Mouse (Mus musculus) heart, postnatal 0 days (tissue): ENCODE measurements around the gene 2310009B15Rik. TPM values are rescaled to one million over a fixed set of nuclear protein-coding genes. Genes with fewer than 3 reads are reported as not detected.

Experiments
- ATAC-seq: fragments of 200-750 bp; cut with Nextera tagmentation; 2 replicates; pipeline ENCODE4 v1.8.0; 2017; ENCODE audit warnings: low read depth, moderate number of reproducible peaks, moderate library complexity; ENCODE audit not compliant: insufficient read depth
- DNase-seq: peaks from one replicate; pipeline ENCODE4 v3.0.0-alpha.2; 2016; ENCODE audit warnings: low spot score
- H3K27ac ChIP-seq: fragments of 300-500 bp; sonication (generic); 2 replicates; pipeline ENCODE4 v1.5.1; 2014; ENCODE audit warnings: low read depth, mild to moderate bottlenecking
- H3K27me3 ChIP-seq: fragments of 300-500 bp; sonication (generic); 2 replicates; pipeline ENCODE4 v1.6.1; 2014; ENCODE audit warnings: low read length, mixed read lengths; ENCODE audit not compliant: control insufficient read depth, insufficient read depth
- H3K36me3 ChIP-seq: fragments of 300-500 bp; sonication (generic); replicated peaks from 2 replicates; pipeline ENCODE4 v1.6.1; 2014; ENCODE audit warnings: low read length, mixed read lengths; ENCODE audit not compliant: control insufficient read depth, insufficient read depth
- H3K4me1 ChIP-seq: fragments of 300-500 bp; sonication (generic); 2 replicates; pipeline ENCODE4 v1.6.1; 2014; ENCODE audit warnings: antibody characterized with exemption; ENCODE audit not compliant: control insufficient read depth, insufficient read depth
- H3K4me2 ChIP-seq: fragments of 300-500 bp; sonication (generic); 2 replicates; pipeline ENCODE4 v1.6.1; 2014; ENCODE audit warnings: low read depth, mild to moderate bottlenecking, low read length, moderate library complexity
- H3K4me3 ChIP-seq: fragments of 300-500 bp; sonication (generic); 2 replicates; pipeline ENCODE4 v1.5.1; 2014; ENCODE audit warnings: low read depth, low read length
- H3K9ac ChIP-seq: fragments of 300-500 bp; sonication (generic); replicated peaks from 2 replicates; pipeline ENCODE4 v1.6.1; 2014; ENCODE audit warnings: low read depth, low read length, mixed read lengths
- H3K9me3 ChIP-seq: fragments of 300-500 bp; sonication (generic); replicated peaks from 2 replicates; pipeline ENCODE4 v1.6.1; 2016; ENCODE audit warnings: low read length; ENCODE audit not compliant: control insufficient read depth
- CTCF ChIP-seq: IDR thresholded peaks from 2 replicates; pipeline ENCODE4 v1.5.1; 2016; ENCODE audit warnings: antibody characterized with exemption, control low read depth, low read depth
- EP300 ChIP-seq: IDR thresholded peaks from 2 replicates; pipeline ENCODE4 v1.6.1; 2016; ENCODE audit warnings: antibody characterized with exemption, low read depth
- WGBS: fragments of 180-500 bp; shearing (Covaris S2); extraction: QIAGEN DNeasy Blood & Tissue Kit; methylation state at CpG from one replicate; pipeline ENCODE4 v1.1.7; 2014; 5-methylcytosine and 5-hydroxymethylcytosine counted together
- polyA plus RNA-seq: library from polyadenylated mRNA; unstranded; fragments of >200 nt; fragmentation: Nextera tagmentation; extraction: Ambion mirVana; gene quantifications from 2 replicates; pipeline ENCODE4 v1.2.1, GENCODE M21; 2015
- total RNA-seq: library from RNA; depleted of rRNA; stranded (reverse); fragments of >200 nt; gene quantifications from 2 replicates; pipeline ENCODE4 v1.2.3, GENCODE M21; 2014; ENCODE audit warnings: low replicate concordance; rRNA removed

Gene 2310009B15Rik
- total and polyA plus RNA-seq, 2 experiments from 2014 or later = 30.8 to 42.7 TPM

DNA sequence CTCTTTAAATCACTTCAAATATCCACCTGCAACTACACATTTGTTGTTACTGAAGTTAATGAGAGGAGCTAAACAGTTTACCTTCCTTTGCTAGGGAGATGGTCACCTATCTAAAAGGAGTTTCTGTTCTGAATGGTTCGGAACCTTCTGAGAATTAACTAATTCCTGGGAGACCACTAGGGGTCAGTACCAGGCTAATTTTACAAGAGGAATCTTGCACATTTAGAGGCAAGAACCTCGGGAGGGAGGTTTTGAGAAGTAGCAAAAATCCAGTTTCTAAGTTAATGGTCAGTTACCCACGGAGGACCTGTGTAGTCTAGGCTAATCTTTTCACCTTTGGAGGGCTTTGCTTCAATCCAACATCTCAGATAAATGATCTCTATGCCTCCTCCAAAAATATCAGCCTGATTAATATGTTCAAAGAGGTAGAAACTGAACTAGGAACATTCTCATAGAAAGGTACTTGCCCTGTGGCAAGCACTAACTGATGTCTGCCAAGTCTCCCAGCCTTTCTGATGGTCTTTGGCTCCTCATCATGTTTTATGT lies 21.2 kb downstream of the 2310009B15Rik start:
- no peak overlapping the region for H3K4me2 ChIP-seq
- 2% methylated on average over 3 of the region's 3 CpGs for WGBS
- no peak for ATAC-seq
- H3K4me1 ChIP-seq = no peaks in the 10 kb centered on the region
- no peak for TF ChIP-seq EP300
- TF ChIP-seq CTCF = peak; percentile 72
- no peaks in the 10 kb centered on the region for H3K9me3 ChIP-seq
- H3K4me3 ChIP-seq = no peak overlapping the region
- H3K36me3 ChIP-seq = no peaks in the 10 kb centered on the region
- H3K27me3 ChIP-seq = peaks cover 78% of the 10 kb centered on the region
- H3K9ac ChIP-seq = no peak overlapping the region
- H3K27ac ChIP-seq = no peak overlapping the region
- peak; percentile 77 for DNase-seq

- Histone ChIP-seq H3K4me2 (peak overlapping the region; percentile 62), H3K36me3 (no peaks in the 10 kb centered on the region), H3K27me3 (peaks cover 41% of the 10 kb centered on the region), H3K4me3 (peak overlapping the region; percentile 42), H3K9me3 (no peaks in the 10 kb centered on the region), H3K4me1 (no peaks in the 10 kb centered on the region), H3K27ac (no peak overlapping the region), H3K9ac (no peak overlapping the region)
- DNase-seq = no peak
- ATAC-seq = peak; percentile 71
- under 1% methylated on average over 16 of the region's 16 CpGs for WGBS
- no peak for TF ChIP-seq EP300
- TF ChIP-seq CTCF = no peak
These were observed 25.3 kb downstream of the 2310009B15Rik start for GRCm38 (mm10) chr1:138831309-138831708.

DNA sequence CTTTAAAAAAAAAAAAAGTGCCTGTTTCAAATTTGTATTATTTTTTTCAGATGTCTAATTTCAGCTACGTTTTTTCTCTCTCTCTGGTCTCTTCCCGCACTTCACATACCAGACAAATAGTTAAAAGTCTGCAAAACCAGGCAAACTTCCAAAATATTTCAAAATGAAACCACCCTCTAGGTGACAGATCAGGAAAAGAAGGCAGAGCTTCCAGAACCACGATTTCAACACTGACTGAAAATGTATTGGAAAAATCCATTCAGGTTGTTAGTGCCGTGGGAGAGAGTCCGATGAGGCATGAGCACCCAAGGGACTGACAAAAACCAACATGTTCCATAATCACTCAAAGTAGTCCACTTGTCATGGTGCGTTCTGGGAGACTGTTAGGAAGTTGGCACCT lies 29.8 kb downstream of the 2310009B15Rik start:
- H3K9me3 ChIP-seq = no peaks in the 10 kb centered on the region
- 54% methylated on average over 6 of the region's 6 CpGs for WGBS
- no peak overlapping the region for H3K4me3 ChIP-seq
- DNase-seq = no peak
- no peak for ATAC-seq
- H3K9ac ChIP-seq = no peak overlapping the region
- H3K27me3 ChIP-seq = peaks cover 2% of the 10 kb centered on the region; the same call in 1 of the 2 replicates
- no peaks in the 10 kb centered on the region for H3K36me3 ChIP-seq
- H3K27ac ChIP-seq = no peak overlapping the region
- H3K4me1 ChIP-seq = no peaks in the 10 kb centered on the region
- TF ChIP-seq CTCF (no peak), EP300 (no peak)
- H3K4me2 ChIP-seq = no peak overlapping the region

DNA sequence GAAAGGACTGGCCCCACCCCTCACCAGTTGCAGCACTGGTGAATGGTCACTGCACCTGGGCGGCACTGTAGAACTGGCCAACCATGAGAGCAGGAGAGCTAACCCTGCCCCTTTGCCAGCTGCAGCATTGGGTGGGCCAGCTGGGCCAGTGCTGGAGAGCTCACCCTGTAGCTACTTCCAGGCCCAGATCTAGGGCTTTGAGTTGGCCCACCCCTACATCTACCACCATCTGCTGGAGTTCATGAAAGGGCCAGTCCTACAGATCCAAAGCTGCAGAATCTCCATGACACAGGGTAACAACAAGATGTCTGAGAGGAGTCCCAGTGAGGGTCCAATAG lies 33.7 kb downstream of the 2310009B15Rik start:
- no peaks in the 10 kb centered on the region for H3K9me3 ChIP-seq
- no peak overlapping the region for H3K27ac ChIP-seq
- no peak overlapping the region for H3K4me2 ChIP-seq
- no peaks in the 10 kb centered on the region for H3K36me3 ChIP-seq
- WGBS = 100% methylated on average over 1 of the region's 1 CpGs
- no peak for ATAC-seq
- no peak overlapping the region for H3K4me3 ChIP-seq
- no peaks in the 10 kb centered on the region for H3K4me1 ChIP-seq
- DNase-seq = no peak
- no peaks in the 10 kb centered on the region for H3K27me3 ChIP-seq
- no peak overlapping the region for H3K9ac ChIP-seq
- TF ChIP-seq CTCF (no peak), EP300 (no peak)

DNA sequence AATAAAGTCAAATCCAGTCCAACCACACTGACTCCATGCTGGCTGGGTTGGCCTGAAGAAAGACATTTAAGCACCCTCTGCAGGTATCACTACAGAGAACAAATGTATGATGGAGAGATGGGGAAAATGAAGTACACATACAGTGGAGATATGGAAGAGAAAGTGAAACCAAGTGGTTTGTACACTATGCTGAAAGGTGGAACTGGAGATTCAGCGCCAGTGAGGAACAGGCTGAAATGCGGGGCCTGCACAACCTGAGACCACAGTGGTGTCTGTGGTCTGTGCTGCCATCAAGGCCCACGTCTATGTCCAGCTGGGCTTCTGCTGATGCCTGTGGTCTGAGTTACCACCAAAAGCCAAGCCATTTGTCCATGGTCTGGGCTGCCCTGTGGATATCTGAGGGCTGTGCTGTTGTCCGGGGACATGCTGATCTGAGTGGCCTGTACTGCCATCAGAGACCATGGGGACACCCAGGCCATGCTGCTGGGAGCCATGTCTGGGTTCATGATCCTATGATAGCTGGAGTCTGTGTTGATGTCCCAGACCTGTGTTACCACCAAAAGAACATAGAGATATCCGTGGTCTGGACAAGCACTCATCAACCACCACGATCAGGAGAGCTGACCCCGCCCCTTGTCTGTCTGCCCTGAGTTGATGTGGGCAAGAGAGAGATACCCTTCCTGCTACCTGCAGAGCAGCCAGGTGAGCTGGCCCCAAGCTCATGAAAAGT lies 34.2 kb downstream of the 2310009B15Rik start:
- TF ChIP-seq EP300 (no peak), CTCF (no peak)
- no peak overlapping the region for H3K27ac ChIP-seq
- no peak overlapping the region for H3K4me2 ChIP-seq
- no peak for ATAC-seq
- H3K36me3 ChIP-seq = no peaks in the 10 kb centered on the region
- 82% methylated on average over 7 of the region's 7 CpGs for WGBS
- H3K27me3 ChIP-seq = no peaks in the 10 kb centered on the region
- no peaks in the 10 kb centered on the region for H3K9me3 ChIP-seq
- no peak overlapping the region for H3K4me3 ChIP-seq
- H3K4me1 ChIP-seq = no peaks in the 10 kb centered on the region
- H3K9ac ChIP-seq = no peak overlapping the region
- DNase-seq = no peak

Other genes starting within 250 kb of the 2310009B15Rik start
- 44.6 TPM in 2 replicates for gene Nek7, start 236.7 kb downstream of the 2310009B15Rik start, total RNA-seq
- gene Nek7, start 236.7 kb downstream of the 2310009B15Rik start, polyA plus RNA-seq = 43.8 and 44.8 TPM in 2 replicates
- not detected in 2 replicates for gene Lhx9, start 8.3 kb downstream of the 2310009B15Rik start, total RNA-seq
- 0.05 TPM in 2 replicates for gene Lhx9, start 8.3 kb downstream of the 2310009B15Rik start, polyA plus RNA-seq
- gene Dennd1b, start 106.6 kb upstream of the 2310009B15Rik start, total RNA-seq = 17.2 and 39.6 TPM in 2 replicates
- 10.3 and 11.1 TPM in 2 replicates for gene Dennd1b, start 106.6 kb upstream of the 2310009B15Rik start, polyA plus RNA-seq